Mouse (Mus musculus): ENCODE data around the gene Slc9a9. TPM values are rescaled to one million over a fixed set of nuclear protein-coding genes. Genes with fewer than 3 reads are reported as not detected.

Slc9a9 gene
- polyA plus RNA-seq, 1 experiment: 0.03 TPM

DNA sequence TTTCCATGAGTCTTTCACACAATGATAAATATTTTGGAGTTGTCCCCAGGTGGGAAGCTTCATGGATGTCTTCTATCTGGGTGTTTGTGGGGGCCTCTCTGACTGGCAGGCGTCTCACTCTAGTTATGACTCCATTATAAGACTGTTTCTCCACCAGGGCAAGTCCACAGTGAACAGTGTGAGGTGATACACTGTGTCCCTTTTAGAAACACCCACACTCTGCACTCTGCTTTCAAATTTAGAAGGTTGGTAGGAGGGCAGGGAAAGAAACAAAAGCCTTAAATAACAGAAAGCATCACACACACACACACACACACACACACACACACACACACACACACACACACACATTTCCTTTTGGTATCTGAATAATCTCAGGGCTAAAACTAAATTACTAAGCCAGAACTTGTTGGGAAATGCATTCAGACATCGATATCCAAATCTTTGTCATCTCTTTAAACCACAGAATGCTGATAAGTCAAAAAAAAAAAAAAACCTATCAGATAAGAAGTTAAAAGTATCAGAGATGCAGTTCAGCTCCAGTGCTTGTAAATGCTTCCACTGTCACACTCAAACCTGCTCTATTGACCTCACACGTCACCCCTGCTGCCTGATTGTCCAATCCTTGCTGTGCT, 8.4 kb downstream of the Slc9a9 start:
- TF ChIP-seq TAL1 (IDR thresholded peaks at IDR 0.05; ENCODE audit: low read length) (no peak), GATA1 (IDR thresholded peaks at IDR 0.05; ENCODE audit: low read length) (no peak)
- H3K4me1 ChIP-seq (ENCODE audit: control insufficient read depth): no peaks in the 10 kb centered on the region

DNA sequence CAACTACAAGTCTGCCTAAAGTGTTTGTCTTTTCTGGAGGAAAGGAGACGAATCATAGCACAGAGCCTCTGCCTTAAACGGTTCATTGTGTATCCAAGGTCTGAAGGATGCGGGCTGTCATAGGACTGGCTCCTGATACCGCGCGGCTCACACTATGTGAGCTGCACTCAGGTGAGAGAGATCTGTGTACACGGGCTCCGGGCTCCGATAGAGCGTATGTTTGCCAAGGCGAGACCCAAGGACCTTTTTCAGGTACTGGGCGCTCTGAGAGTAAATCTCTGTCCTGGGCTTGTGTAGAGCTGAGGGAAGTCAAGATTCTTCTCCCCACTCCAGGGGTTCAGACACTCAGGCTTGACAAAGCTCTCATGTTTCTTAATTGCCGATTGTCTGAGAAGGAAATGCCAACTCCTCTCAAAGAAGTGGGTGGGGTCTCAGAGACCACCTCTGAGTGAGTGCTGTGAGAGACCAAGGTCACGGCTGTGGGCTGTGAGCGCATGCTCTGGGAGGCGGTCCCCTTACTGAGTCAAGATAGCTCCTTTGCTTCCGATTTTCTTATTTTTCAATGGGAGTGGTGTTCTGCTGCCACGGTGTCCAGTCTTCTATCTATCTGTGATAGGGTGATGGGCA, 10.9 kb downstream of the Slc9a9 start:
- no peaks in the 10 kb centered on the region for H3K36me3 ChIP-seq (ENCODE audit: control insufficient read depth)
- H3K4me3 ChIP-seq (replicated peaks): no peak overlapping the region
- TF ChIP-seq GATA1 (IDR thresholded peaks at IDR 0.05; ENCODE audit: low read length) (no peak), TAL1 (IDR thresholded peaks at IDR 0.05; ENCODE audit: low read length) (no peak)
- no peaks in the 10 kb centered on the region for H3K4me1 ChIP-seq (ENCODE audit: control insufficient read depth)
- H3K9me3 ChIP-seq (ENCODE audit: control insufficient read depth, low read length): no peaks in the 10 kb centered on the region
- no peaks in the 10 kb centered on the region for H3K27me3 ChIP-seq (ENCODE audit: control insufficient read depth)

More for the DNA sequence above, 8.4 kb downstream of the Slc9a9 start:
- H3K27me3 ChIP-seq (ENCODE audit: control insufficient read depth): no peaks in the 10 kb centered on the region
- no peaks in the 10 kb centered on the region for H3K9me3 ChIP-seq (ENCODE audit: control insufficient read depth, low read length)
- H3K36me3 ChIP-seq (ENCODE audit: control insufficient read depth): no peaks in the 10 kb centered on the region
- no peak overlapping the region for H3K4me3 ChIP-seq (replicated peaks)

DNA sequence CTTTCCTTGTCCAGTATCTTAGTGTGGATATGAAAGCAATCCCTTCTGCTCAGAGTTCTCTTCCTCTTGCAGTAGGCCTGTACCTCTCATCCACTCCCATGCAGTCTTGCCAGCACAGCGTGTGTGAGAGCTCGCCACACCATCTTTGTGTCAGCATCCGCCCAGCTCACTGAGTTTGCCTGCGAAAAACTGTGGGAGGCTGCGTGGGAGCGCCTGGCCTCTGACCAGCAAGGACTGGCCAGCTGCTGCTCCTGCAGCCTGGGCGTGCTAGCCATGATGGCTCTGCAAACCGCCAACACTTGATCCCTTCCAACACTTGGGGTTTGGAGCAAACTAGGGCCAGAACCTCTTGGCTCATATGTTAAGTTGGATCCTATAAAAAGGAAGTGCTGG, 11.4 kb downstream of the Slc9a9 start:
- no peaks in the 10 kb centered on the region for H3K9me3 ChIP-seq (ENCODE audit: control insufficient read depth, low read length)
- no peaks in the 10 kb centered on the region for H3K36me3 ChIP-seq (ENCODE audit: control insufficient read depth)
- no peak overlapping the region for H3K4me3 ChIP-seq (replicated peaks)
- no peaks in the 10 kb centered on the region for H3K4me1 ChIP-seq (ENCODE audit: control insufficient read depth)
- H3K27me3 ChIP-seq (ENCODE audit: control insufficient read depth): no peaks in the 10 kb centered on the region
- TF ChIP-seq TAL1 (IDR thresholded peaks at IDR 0.05; ENCODE audit: low read length) (no peak), GATA1 (IDR thresholded peaks at IDR 0.05; ENCODE audit: low read length) (no peak)

DNA sequence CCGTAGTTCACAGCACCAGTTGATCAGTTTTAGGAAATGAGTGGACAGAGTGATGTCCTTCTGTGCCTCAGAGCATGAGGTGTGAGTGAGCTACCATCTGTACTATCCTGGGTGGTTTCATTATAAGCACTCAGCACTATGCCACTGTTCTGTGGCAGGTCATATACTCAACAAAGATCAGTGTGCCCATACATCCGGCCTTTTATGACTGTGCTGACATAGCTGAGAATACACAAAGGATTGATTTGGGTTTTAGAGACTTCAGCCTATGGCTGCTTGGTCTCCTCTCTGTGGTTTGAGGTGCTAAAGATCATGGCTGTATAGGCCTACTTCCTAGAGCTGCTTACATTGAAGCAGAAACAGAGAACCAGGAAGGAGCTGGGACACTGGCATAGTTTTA, 12.6 kb downstream of the Slc9a9 start:
- Histone ChIP-seq H3K27me3 (ENCODE audit: control insufficient read depth) (no peaks in the 10 kb centered on the region), H3K9me3 (ENCODE audit: control insufficient read depth, low read length) (no peaks in the 10 kb centered on the region), H3K36me3 (ENCODE audit: control insufficient read depth) (no peaks in the 10 kb centered on the region), H3K4me3 (replicated peaks) (no peak overlapping the region), H3K4me1 (ENCODE audit: control insufficient read depth) (no peaks in the 10 kb centered on the region)
- TF ChIP-seq GATA1 (IDR thresholded peaks at IDR 0.05; ENCODE audit: low read length): no peak
- no peak for TF ChIP-seq TAL1 (IDR thresholded peaks at IDR 0.05; ENCODE audit: low read length)

- Histone ChIP-seq H3K9me3 (ENCODE audit: control insufficient read depth, low read length) (no peaks in the 10 kb centered on the region), H3K27me3 (ENCODE audit: control insufficient read depth) (no peaks in the 10 kb centered on the region), H3K4me3 (replicated peaks) (no peak overlapping the region), H3K4me1 (ENCODE audit: control insufficient read depth) (no peaks in the 10 kb centered on the region), H3K36me3 (ENCODE audit: control insufficient read depth) (no peaks in the 10 kb centered on the region)
- TF ChIP-seq TAL1 (IDR thresholded peaks at IDR 0.05; ENCODE audit: low read length) (no peak), GATA1 (IDR thresholded peaks at IDR 0.05; ENCODE audit: low read length) (no peak)
Observed at GRCm38 (mm10) chr9:94685640-94686039, 15.9 kb downstream of the Slc9a9 start.

- H3K9me3 ChIP-seq (ENCODE audit: control insufficient read depth, low read length): no peaks in the 10 kb centered on the region
- H3K27me3 ChIP-seq (ENCODE audit: control insufficient read depth): no peaks in the 10 kb centered on the region
- no peak overlapping the region for H3K4me3 ChIP-seq (replicated peaks)
- no peaks in the 10 kb centered on the region for H3K4me1 ChIP-seq (ENCODE audit: control insufficient read depth)
- H3K36me3 ChIP-seq (ENCODE audit: control insufficient read depth): no peaks in the 10 kb centered on the region
- TF ChIP-seq TAL1 (IDR thresholded peaks at IDR 0.05; ENCODE audit: low read length): no peak
- TF ChIP-seq GATA1 (IDR thresholded peaks at IDR 0.05; ENCODE audit: low read length): no peak
Observed at GRCm38 (mm10) chr9:94686380-94686779, 16.7 kb downstream of the Slc9a9 start.

DNA sequence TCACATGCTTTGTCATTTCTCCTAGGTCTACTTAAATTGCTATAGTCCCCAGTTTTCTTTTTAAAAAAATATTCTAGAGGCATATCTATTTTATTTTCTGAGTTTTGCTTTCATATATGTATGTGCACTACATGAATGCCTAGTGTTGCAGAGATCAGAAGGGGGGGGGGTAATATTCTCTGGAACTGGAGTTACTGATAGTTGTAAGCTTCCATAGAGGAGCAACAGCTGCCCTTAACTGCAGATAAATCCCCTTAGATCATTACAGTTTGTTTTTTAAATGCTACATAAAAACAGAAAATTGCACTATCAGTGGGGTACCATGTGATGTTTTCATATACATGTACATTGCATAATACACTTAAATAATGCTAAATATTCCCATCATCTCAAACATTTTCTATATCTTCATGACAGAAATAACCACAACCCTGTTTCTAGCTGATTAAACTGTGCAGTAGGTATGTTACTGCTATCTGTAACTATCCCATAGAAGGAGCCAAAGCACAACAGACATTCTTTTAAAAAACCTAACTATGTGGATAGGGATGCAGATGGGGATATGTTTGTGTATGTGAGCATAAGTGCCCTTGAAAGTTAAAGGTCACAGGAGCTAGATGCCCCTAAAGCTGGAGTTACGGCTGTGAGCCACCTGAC, 17.6 kb downstream of the Slc9a9 start:
- Histone ChIP-seq H3K27me3 (ENCODE audit: control insufficient read depth) (no peaks in the 10 kb centered on the region), H3K36me3 (ENCODE audit: control insufficient read depth) (no peaks in the 10 kb centered on the region), H3K4me3 (replicated peaks) (no peak overlapping the region), H3K4me1 (ENCODE audit: control insufficient read depth) (no peaks in the 10 kb centered on the region; the same call in 1 of the 2 replicates), H3K9me3 (ENCODE audit: control insufficient read depth, low read length) (no peaks in the 10 kb centered on the region)
- TF ChIP-seq TAL1 (IDR thresholded peaks at IDR 0.05; ENCODE audit: low read length) (no peak), GATA1 (IDR thresholded peaks at IDR 0.05; ENCODE audit: low read length) (no peak)

DNA sequence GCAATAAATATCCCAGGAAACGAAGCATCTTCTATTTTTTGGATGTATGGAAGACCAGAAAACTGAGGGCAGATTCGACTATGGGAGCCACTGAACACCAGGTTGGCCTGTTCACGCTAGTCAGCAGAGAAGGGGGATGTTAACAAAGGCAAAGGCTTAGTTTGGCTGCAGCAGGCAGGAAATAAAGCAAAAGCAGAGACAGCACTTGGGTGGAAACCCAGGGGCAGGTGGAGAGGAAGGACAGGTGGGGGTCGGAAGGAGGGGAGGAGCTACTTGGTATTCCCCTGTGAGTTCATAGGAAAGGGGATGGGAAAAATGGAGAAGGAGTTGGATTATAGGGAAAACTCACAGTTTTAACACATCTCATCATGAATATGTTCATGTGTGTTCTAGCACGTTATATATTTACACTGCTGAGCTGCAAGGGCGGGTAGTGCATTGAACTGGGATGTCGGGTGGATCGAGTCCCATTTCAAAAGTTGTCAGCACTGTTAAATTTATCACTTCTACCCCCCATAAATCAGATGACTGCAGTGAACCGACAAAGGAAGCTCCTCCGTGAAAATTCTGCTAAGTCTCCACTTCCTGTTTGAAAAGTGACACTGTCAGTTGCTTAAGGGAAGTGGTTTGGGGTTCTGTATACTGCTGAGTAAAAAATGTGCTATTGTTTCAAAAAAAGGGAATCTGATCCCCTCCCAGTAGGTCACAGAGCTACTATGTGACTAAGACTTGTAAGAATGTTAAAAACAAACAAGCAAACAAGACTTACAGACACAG, 21.8 kb downstream of the Slc9a9 start:
- no peaks in the 10 kb centered on the region for H3K9me3 ChIP-seq (ENCODE audit: control insufficient read depth, low read length)
- H3K27me3 ChIP-seq (ENCODE audit: control insufficient read depth): no peaks in the 10 kb centered on the region
- no peak overlapping the region for H3K4me3 ChIP-seq (replicated peaks)
- peaks cover 14% of the 10 kb centered on the region for H3K4me1 ChIP-seq (ENCODE audit: control insufficient read depth)
- no peaks in the 10 kb centered on the region for H3K36me3 ChIP-seq (ENCODE audit: control insufficient read depth)
- TF ChIP-seq GATA1 (IDR thresholded peaks at IDR 0.05; ENCODE audit: low read length) (no peak), TAL1 (IDR thresholded peaks at IDR 0.05; ENCODE audit: low read length) (no peak)

GRCm38 (mm10) chr9:94692122-94692521, 22.4 kb downstream of the Slc9a9 start:
- Histone ChIP-seq H3K9me3 (ENCODE audit: control insufficient read depth, low read length) (no peaks in the 10 kb centered on the region), H3K36me3 (ENCODE audit: control insufficient read depth) (no peaks in the 10 kb centered on the region), H3K4me1 (ENCODE audit: control insufficient read depth) (peaks cover 20% of the 10 kb centered on the region), H3K4me3 (replicated peaks) (no peak overlapping the region), H3K27me3 (ENCODE audit: control insufficient read depth) (no peaks in the 10 kb centered on the region)
- TF ChIP-seq TAL1 (IDR thresholded peaks at IDR 0.05; ENCODE audit: low read length): no peak
